Mouse (Mus musculus) liver, adult 2 months (tissue): ENCODE results near the gene Gja8. TPM values are rescaled to one million over a fixed set of nuclear protein-coding genes. Genes with fewer than 3 reads are reported as not detected.

Source experiments
- DNase-seq: peaks from one replicate; pipeline ENCODE4 v3.0.0-alpha.2; 2011; ENCODE audit warnings: low read depth, low spot score; ENCODE audit errors: extremely low read depth
- H3K27ac ChIP-seq: fragments of 200-500 bp; replicated peaks from 2 replicates; pipeline ENCODE4 v1.5.1; 2012; ENCODE audit warnings: low read depth, mild to moderate bottlenecking, control low read depth, inconsistent platforms, low read length; ENCODE audit not compliant: insufficient read depth
- H3K27me3 ChIP-seq: fragments of 200-500 bp; 2 replicates; pipeline ENCODE4 v1.6.1; 2012; ENCODE audit warnings: mild to moderate bottlenecking, moderate library complexity, low read length, inconsistent platforms; ENCODE audit not compliant: control insufficient read depth, insufficient read depth
- H3K36me3 ChIP-seq: fragments of 200-500 bp; 2 replicates; pipeline ENCODE4 v1.6.1; 2012; ENCODE audit warnings: low read length, inconsistent platforms; ENCODE audit not compliant: control insufficient read depth, insufficient read depth
- H3K4me1 ChIP-seq: fragments of 200-500 bp; 2 replicates; pipeline ENCODE4 v1.6.1; 2011; ENCODE audit warnings: low read length; ENCODE audit not compliant: control insufficient read depth, insufficient read depth
- H3K4me3 ChIP-seq: fragments of 200-500 bp; 2 replicates; pipeline ENCODE4 v1.5.1; 2011; ENCODE audit warnings: low read depth, mild to moderate bottlenecking, control low read depth, low read length, moderate library complexity; ENCODE audit not compliant: insufficient read depth
- H3K79me2 ChIP-seq: fragments of 200-500 bp; 2 replicates; pipeline ENCODE4 v1.6.1; 2012; ENCODE audit warnings: inconsistent platforms, mild to moderate bottlenecking, low read length, moderate library complexity; ENCODE audit not compliant: control insufficient read depth, insufficient read depth
- H3K9ac ChIP-seq: fragments of 200-500 bp; 2 replicates; pipeline ENCODE4 v1.6.1; 2012; ENCODE audit warnings: low read depth, mild to moderate bottlenecking, control low read depth, inconsistent platforms, low read length
- CTCF ChIP-seq: fragments of 200-500 bp; IDR thresholded peaks from 2 replicates; pipeline ENCODE4 v1.5.1; 2011; ENCODE audit warnings: low read depth, low read length, control low read depth
- POLR2A ChIP-seq: fragments of 200-500 bp; IDR thresholded peaks from 2 replicates; pipeline ENCODE4 v1.6.1; 2011; ENCODE audit warnings: low read length, control low read depth; ENCODE audit not compliant: insufficient read depth; ENCODE audit errors: extremely low read depth
- WGBS: fragments of 180-500 bp; shearing (Covaris S2); methylation state at CpG from one replicate; pipeline ENCODE4 v1.1.7; 2018; 5-methylcytosine and 5-hydroxymethylcytosine counted together
- polyA plus RNA-seq: library from polyadenylated mRNA; depleted of rRNA; stranded (reverse); fragments of >200 nt; gene quantifications from 2 replicates; pipeline ENCODE4 v1.2.3, GENCODE M21; 2012
- total RNA-seq: library from RNA; depleted of rRNA; stranded (reverse); fragments of >200 nt; gene quantifications from 2 replicates; pipeline ENCODE4 v1.2.3, GENCODE M21; 2014

The Gja8 gene
- total and polyA plus RNA-seq, 2 experiments, result not detected

- TF ChIP-seq POLR2A (no peak), CTCF (no peak)
- no peaks in the 10 kb centered on the region for H3K4me1 ChIP-seq
- no peak for DNase-seq
- H3K9ac ChIP-seq, result no peak overlapping the region
- no peaks in the 10 kb centered on the region for H3K27me3 ChIP-seq
- 79% methylated on average over 4 of the region's 4 CpGs for WGBS
- H3K79me2 ChIP-seq, result no peaks in the 10 kb centered on the region
- no peaks in the 10 kb centered on the region for H3K36me3 ChIP-seq
- H3K27ac ChIP-seq, result no peak overlapping the region
- H3K4me3 ChIP-seq, result no peak overlapping the region
These were observed 1.2 kb downstream of the Gja8 start for GRCm38 (mm10) chr3:96924631-96925030.

GRCm38 (mm10) chr3:96920991-96921390, 4.8 kb downstream of the Gja8 start:
- no peak for DNase-seq
- no peaks in the 10 kb centered on the region for H3K36me3 ChIP-seq
- no peaks in the 10 kb centered on the region for H3K27me3 ChIP-seq
- no peak overlapping the region for H3K27ac ChIP-seq
- no peak for TF ChIP-seq CTCF
- TF ChIP-seq POLR2A, result no peak
- 75% methylated on average over 7 of the region's 7 CpGs for WGBS
- H3K4me3 ChIP-seq, result no peak overlapping the region
- no peaks in the 10 kb centered on the region for H3K4me1 ChIP-seq
- no peak overlapping the region for H3K9ac ChIP-seq
- H3K79me2 ChIP-seq, result no peaks in the 10 kb centered on the region

- H3K27me3 ChIP-seq, result no peaks in the 10 kb centered on the region
- no peak overlapping the region for H3K27ac ChIP-seq
- WGBS, result 39% methylated on average over 9 of the region's 9 CpGs
- H3K4me3 ChIP-seq, result peak overlapping the region; percentile 83
- no peak for DNase-seq
- H3K9ac ChIP-seq, result no peak overlapping the region
- no peaks in the 10 kb centered on the region; the same call in 1 of the 2 replicates for H3K36me3 ChIP-seq
- H3K4me1 ChIP-seq, result peaks cover 7% of the 10 kb centered on the region; the same call in 1 of the 2 replicates
- H3K79me2 ChIP-seq, result no peaks in the 10 kb centered on the region; the same call in 1 of the 2 replicates
- no peak for TF ChIP-seq CTCF
- TF ChIP-seq POLR2A, result no peak
These were observed 20.2 kb downstream of the Gja8 start for GRCm38 (mm10) chr3:96905592-96905991.

GRCm38 (mm10) chr3:96904851-96905541, 20.8 kb downstream of the Gja8 start, which contains the start of gene Gpr89:
Gene Gpr89 (minus strand): TSS chr3:96905346.
- DNase-seq, result peak; percentile 80
- no peaks in the 10 kb centered on the region for H3K27me3 ChIP-seq
- H3K9ac ChIP-seq, result peak within 1 kb of the TSS; percentile 91
- no peaks in the 10 kb centered on the region; the same call in none of the 2 replicates for H3K36me3 ChIP-seq
- H3K4me1 ChIP-seq, result peaks cover 7% of the 10 kb centered on the region; the same call in 1 of the 2 replicates
- H3K4me3 ChIP-seq, result peak within 1 kb of the TSS; percentile 83
- WGBS, result under 1% methylated on average over 40 of the region's 40 CpGs
- TF ChIP-seq POLR2A (peak; percentile 68), CTCF (no peak)
- no peaks in the 10 kb centered on the region; the same call in 1 of the 2 replicates for H3K79me2 ChIP-seq
- peak within 1 kb of the TSS; percentile 43 for H3K27ac ChIP-seq

GRCm38 (mm10) chr3:96904393-96904792, 21.4 kb downstream of the Gja8 start, which contains the start of gene Gja5:
Gene Gja5 (plus strand): TSS chr3:96904693.
- TF ChIP-seq CTCF (no peak), POLR2A (no peak)
- Histone ChIP-seq H3K79me2 (no peaks in the 10 kb centered on the region; the same call in 1 of the 2 replicates), H3K9ac (peak within 1 kb of the TSS; percentile 91), H3K4me3 (peak within 1 kb of the TSS; percentile 83), H3K27me3 (no peaks in the 10 kb centered on the region), H3K36me3 (no peaks in the 10 kb centered on the region; the same call in none of the 2 replicates), H3K4me1 (peaks cover 7% of the 10 kb centered on the region; the same call in 1 of the 2 replicates), H3K27ac (peak within 1 kb of the TSS; percentile 43)
- no peak for DNase-seq
- 10% methylated on average over 14 of the region's 14 CpGs for WGBS
